ENCODE assay signal across 18 mouse cellular contexts in the genomic region with DNA sequence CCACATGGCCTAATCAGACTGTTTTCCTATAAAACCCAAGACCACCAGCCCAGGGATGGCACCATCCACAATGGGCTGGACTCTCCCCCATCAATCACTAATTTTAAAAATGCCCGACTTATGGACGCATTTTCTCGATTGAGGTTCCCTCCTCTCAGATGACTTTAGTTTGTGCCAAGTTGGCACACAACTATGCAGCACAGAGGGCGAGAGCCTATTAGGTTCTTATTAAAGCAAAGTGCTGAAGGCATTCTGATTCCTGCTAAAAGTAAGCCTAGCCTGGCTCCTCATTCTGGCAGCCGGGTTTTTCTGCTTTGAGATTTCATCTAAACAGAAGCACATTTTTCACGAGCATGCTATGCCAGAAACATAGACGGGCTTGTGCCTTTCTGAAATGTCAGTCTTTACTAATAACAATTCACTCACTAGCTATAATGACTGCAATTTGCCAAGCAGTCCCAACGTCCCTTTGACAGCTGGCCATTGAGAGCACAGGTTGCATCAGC.
"Had no signal": no experiment of that assay in that cellular context is flagged by ENCODE, and none has a peak within 500 bp of the region (broad histone marks: within the 10 kb centered on the region; RNA-seq: fewer than 3 reads in every experiment).

No protein-coding gene starts in this region.

- H3K36me3 ChIP-seq: limb, embryonic 10.5 days; limb, embryonic 13.5 days; liver, embryonic 12.5 days; liver, embryonic 15.5 days; lung, embryonic 15.5 days; midbrain, embryonic 10.5 days; midbrain, embryonic 13.5 days; neural tube, embryonic 13.5 days had no signal

- H3K9me3 ChIP-seq: limb, embryonic 10.5 days; limb, embryonic 13.5 days; liver, embryonic 12.5 days; liver, embryonic 15.5 days; lung, embryonic 15.5 days; midbrain, embryonic 10.5 days; midbrain, embryonic 13.5 days; neural tube, embryonic 13.5 days had no signal

- H3K4me2 ChIP-seq: limb, embryonic 13.5 days; liver, embryonic 12.5 days; liver, embryonic 15.5 days; lung, embryonic 15.5 days; midbrain, embryonic 13.5 days; neural tube, embryonic 13.5 days had no signal

- H3K9ac ChIP-seq: limb, embryonic 13.5 days; liver, embryonic 12.5 days; liver, embryonic 15.5 days; lung, embryonic 15.5 days; midbrain, embryonic 13.5 days; neural tube, embryonic 13.5 days had no signal

- ATAC-seq: liver, embryonic 12.5 days; midbrain, embryonic 13.5 days; midbrain, embryonic 16.5 days had no signal

- H3K27ac ChIP-seq: limb, embryonic 10.5 days; limb, embryonic 13.5 days; liver, embryonic 12.5 days; liver, embryonic 15.5 days; lung, embryonic 15.5 days; midbrain, embryonic 10.5 days; midbrain, embryonic 13.5 days; neural tube, embryonic 13.5 days had no signal

- H3K4me1 ChIP-seq: limb, embryonic 10.5 days; limb, embryonic 13.5 days; liver, embryonic 12.5 days; liver, embryonic 15.5 days; lung, embryonic 15.5 days; megakaryocyte, embryonic 14.5 days; midbrain, embryonic 10.5 days; midbrain, embryonic 13.5 days had no signal

- H3K27me3 ChIP-seq: limb, embryonic 13.5 days; liver, embryonic 12.5 days; liver, embryonic 15.5 days; lung, embryonic 15.5 days; megakaryocyte, embryonic 14.5 days; midbrain, embryonic 13.5 days; neural tube, embryonic 13.5 days had no signal

- DNase-seq: kidney, postnatal 25 days; liver; lung, adult 18-20 months; lung, postnatal 10 days; lung, postnatal 36 days; thymus, adult 18-20 months; thymus, postnatal 36 days had no signal

- H3K4me3 ChIP-seq: limb, embryonic 10.5 days; limb, embryonic 13.5 days; liver, embryonic 12.5 days; liver, embryonic 15.5 days; lung, embryonic 15.5 days; megakaryocyte, embryonic 14.5 days; midbrain, embryonic 10.5 days; midbrain, embryonic 13.5 days; myocyte; neural tube, embryonic 13.5 days had no signal
